Mouse (Mus musculus) C2C12 (cell line): ENCODE data around the gene Plk5.

Source experiments
- CEBPB ChIP-seq: IDR thresholded peaks from one replicate; pipeline ENCODE4 v1.6.1; 2011; ENCODE audit warnings: low read depth, mild to moderate bottlenecking, control low read depth, moderate library complexity
- CTCF ChIP-seq: IDR thresholded peaks from one replicate; pipeline ENCODE4 v1.5.1; 2011; ENCODE audit not compliant: control insufficient read depth, insufficient read depth, insufficient read length
- FOSL1 ChIP-seq: IDR thresholded peaks from one replicate; pipeline ENCODE4 v1.8.0; 2011; ENCODE audit warnings: mild to moderate bottlenecking, low read length; ENCODE audit not compliant: poor library complexity, insufficient read depth, severe bottlenecking
- MAX ChIP-seq: IDR thresholded peaks from one replicate; pipeline ENCODE4 v1.6.1; 2011; ENCODE audit warnings: mild to moderate bottlenecking, control low read depth
- MYOD1 ChIP-seq: IDR thresholded peaks from one replicate; pipeline ENCODE4 v1.6.1; 2011; ENCODE audit warnings: low read depth; ENCODE audit not compliant: control insufficient read depth, insufficient read length
- MYOG ChIP-seq: IDR thresholded peaks from one replicate; pipeline ENCODE4 v1.6.1; 2011; ENCODE audit not compliant: control insufficient read depth, insufficient read length; ENCODE audit errors: extremely low read depth
- USF1 ChIP-seq: IDR thresholded peaks from one replicate; pipeline ENCODE4 v1.6.1; 2011; ENCODE audit warnings: low read depth, mild to moderate bottlenecking, control low read depth, moderate library complexity

DNA sequence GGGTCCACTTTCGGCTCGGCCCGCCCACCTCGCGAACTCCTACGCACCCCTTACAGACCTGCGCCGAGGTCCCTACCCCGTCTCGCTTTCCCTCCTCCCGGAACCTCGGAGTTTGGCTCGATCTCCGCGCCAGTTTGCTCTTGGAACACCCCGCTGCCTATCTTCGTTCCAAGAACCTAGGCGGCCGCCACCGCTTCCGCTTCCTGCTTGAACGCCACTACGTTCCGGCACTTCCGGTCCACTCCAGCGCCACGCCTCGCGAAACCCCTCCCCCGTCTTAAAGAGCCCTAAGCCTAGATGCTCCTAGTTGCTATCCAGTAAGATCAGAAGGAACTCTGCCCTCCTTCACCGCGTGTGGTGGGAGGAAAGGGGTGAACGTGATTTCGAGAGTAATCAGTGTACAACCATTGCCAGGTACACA lies 35.9 kb upstream of the Plk5 start, which contains the start of gene 2310011J03Rik:
- TF ChIP-seq CTCF (no peak), MYOD1 (no peak), CEBPB (no peak), USF1 (no peak), MAX (no peak), MYOG (no peak), FOSL1 (no peak)
